Mouse (Mus musculus): ENCODE measurements around the gene Ppp4r1.

Ppp4r1 gene

GRCm38 (mm10) chr17:65813763-65814162 is 31.4 kb downstream of the Ppp4r1 start:
- DNase-seq = no peak

GRCm38 (mm10) chr17:65820197-65820596 is 37.8 kb downstream of the Ppp4r1 start:
- DNase-seq = no peak

GRCm38 (mm10) chr17:65822423-65822822 is 40.0 kb downstream of the Ppp4r1 start:
- DNase-seq = no peak

- DNase-seq = no peak
Observed at GRCm38 (mm10) chr17:65824246-65824645, 41.9 kb downstream of the Ppp4r1 start.

- no peak for DNase-seq
Observed at GRCm38 (mm10) chr17:65826257-65826656, 43.9 kb downstream of the Ppp4r1 start.

- DNase-seq = no peak
Observed at GRCm38 (mm10) chr17:65827119-65827840, 44.9 kb downstream of the Ppp4r1 start.

GRCm38 (mm10) chr17:65827904-65828303 is 45.5 kb downstream of the Ppp4r1 start:
- DNase-seq = no peak

GRCm38 (mm10) chr17:65828951-65829350 is 46.6 kb downstream of the Ppp4r1 start:
- no peak for DNase-seq

- peak in 1 of 2 experiments; percentile 33 for DNase-seq
Observed at GRCm38 (mm10) chr17:65830216-65830863, 48.0 kb downstream of the Ppp4r1 start.

GRCm38 (mm10) chr17:65833891-65834290 is 51.5 kb downstream of the Ppp4r1 start:
- no peak for DNase-seq

- no peak for DNase-seq
Observed at GRCm38 (mm10) chr17:65836746-65837145, 54.4 kb downstream of the Ppp4r1 start.

GRCm38 (mm10) chr17:65839541-65840256 is 57.3 kb downstream of the Ppp4r1 start:
- DNase-seq = no peak

- peak in 1 of 2 experiments; percentile 5 for DNase-seq
Observed at GRCm38 (mm10) chr17:65842669-65843381, 60.5 kb downstream of the Ppp4r1 start.

GRCm38 (mm10) chr17:65845423-65845822 is 63.0 kb downstream of the Ppp4r1 start:
- DNase-seq = peak in 1 of 2 experiments; percentile 13

GRCm38 (mm10) chr17:65847694-65848449 is 65.5 kb downstream of the Ppp4r1 start:
- DNase-seq = no peak

- no peak for DNase-seq
Observed at GRCm38 (mm10) chr17:65850487-65850886, 68.1 kb downstream of the Ppp4r1 start.

- DNase-seq = no peak
Observed at GRCm38 (mm10) chr17:65851749-65852148, 69.4 kb downstream of the Ppp4r1 start.

- peak; percentile 49 to 76 for DNase-seq
Observed at GRCm38 (mm10) chr17:65853326-65853725, 71.0 kb downstream of the Ppp4r1 start.

- no peak for DNase-seq
Observed at GRCm38 (mm10) chr17:65854006-65854405, 71.6 kb downstream of the Ppp4r1 start.

- DNase-seq = no peak
Observed at GRCm38 (mm10) chr17:65857617-65858016, 75.2 kb downstream of the Ppp4r1 start.

- DNase-seq = peak in 1 of 2 experiments; percentile 60
Observed at GRCm38 (mm10) chr17:65862579-65862978, 80.2 kb downstream of the Ppp4r1 start.

GRCm38 (mm10) chr17:65863830-65864229 is 81.5 kb downstream of the Ppp4r1 start:
- DNase-seq = no peak

Measured in lung, postnatal 4 days (tissue).